Mouse (Mus musculus) lung, embryonic 16.5 days (tissue): ENCODE results near the gene Cdkal1. TPM values are rescaled to one million over a fixed set of nuclear protein-coding genes. Genes with fewer than 3 reads are reported as not detected.

ENCODE experiments used
- ATAC-seq: fragments of 200-750 bp; cut with Nextera tagmentation; 2 replicates; pipeline ENCODE4 v1.8.0; 2017; ENCODE audit warnings: low read depth, mild to moderate bottlenecking, moderate library complexity
- H3K27ac ChIP-seq: fragments of 300-500 bp; sonication (generic); 2 replicates; pipeline ENCODE4 v1.5.1; 2014; ENCODE audit warnings: mild to moderate bottlenecking, control low read depth, low read length
- H3K27me3 ChIP-seq: fragments of 300-500 bp; sonication (generic); 2 replicates; pipeline ENCODE4 v1.6.1; 2014; ENCODE audit warnings: low read depth, low read length, mixed read lengths; ENCODE audit not compliant: control insufficient read depth, insufficient read depth
- H3K36me3 ChIP-seq: fragments of 300-500 bp; sonication (generic); 2 replicates; pipeline ENCODE4 v1.6.1; 2014; ENCODE audit warnings: low read length; ENCODE audit not compliant: control insufficient read depth, insufficient read depth
- H3K4me1 ChIP-seq: fragments of 300-500 bp; sonication (generic); replicated peaks from 2 replicates; pipeline ENCODE4 v1.6.1; 2014; ENCODE audit warnings: low read length, mixed read lengths; ENCODE audit not compliant: control insufficient read depth, insufficient read depth
- H3K4me2 ChIP-seq: fragments of 300-500 bp; sonication (generic); 2 replicates; pipeline ENCODE4 v1.6.1; 2014; ENCODE audit warnings: low read depth, low read length, control low read depth
- H3K4me3 ChIP-seq: fragments of 300-500 bp; sonication (generic); 2 replicates; pipeline ENCODE4 v1.5.1; 2014; ENCODE audit warnings: mild to moderate bottlenecking, low read length, control low read depth
- H3K9ac ChIP-seq: fragments of 300-500 bp; sonication (generic); 2 replicates; pipeline ENCODE4 v1.6.1; 2014; ENCODE audit warnings: low read length, control low read depth
- H3K9me3 ChIP-seq: fragments of 300-500 bp; sonication (generic); 2 replicates; pipeline ENCODE4 v1.6.1; 2016; ENCODE audit warnings: low read length; ENCODE audit not compliant: control insufficient read depth
- WGBS: fragments of 180-500 bp; shearing (Covaris S2); extraction: QIAGEN DNeasy Blood & Tissue Kit; methylation state at CpG from one replicate; pipeline ENCODE4 v1.1.7; 2014; 5-methylcytosine and 5-hydroxymethylcytosine counted together
- polyA plus RNA-seq: library from polyadenylated mRNA; unstranded; fragments of >200 nt; fragmentation: Nextera tagmentation; extraction: Ambion mirVana; gene quantifications from 2 replicates; pipeline ENCODE4 v1.2.1, GENCODE M21; 2015

Cdkal1 gene
- polyA plus RNA-seq, 1 experiment from 2014 or later: 32.1 TPM

GRCm38 (mm10) chr13:29779116-29779515, 76.4 kb downstream of the Cdkal1 start:
- Histone ChIP-seq H3K4me3 (no peak overlapping the region), H3K4me2 (no peak overlapping the region), H3K4me1 (peaks cover 16% of the 10 kb centered on the region), H3K36me3 (no peaks in the 10 kb centered on the region), H3K27ac (no peak overlapping the region), H3K27me3 (no peaks in the 10 kb centered on the region), H3K9ac (no peak overlapping the region), H3K9me3 (no peaks in the 10 kb centered on the region)
- WGBS: 64% methylated on average over 5 of the region's 5 CpGs
- no peak for ATAC-seq

DNA sequence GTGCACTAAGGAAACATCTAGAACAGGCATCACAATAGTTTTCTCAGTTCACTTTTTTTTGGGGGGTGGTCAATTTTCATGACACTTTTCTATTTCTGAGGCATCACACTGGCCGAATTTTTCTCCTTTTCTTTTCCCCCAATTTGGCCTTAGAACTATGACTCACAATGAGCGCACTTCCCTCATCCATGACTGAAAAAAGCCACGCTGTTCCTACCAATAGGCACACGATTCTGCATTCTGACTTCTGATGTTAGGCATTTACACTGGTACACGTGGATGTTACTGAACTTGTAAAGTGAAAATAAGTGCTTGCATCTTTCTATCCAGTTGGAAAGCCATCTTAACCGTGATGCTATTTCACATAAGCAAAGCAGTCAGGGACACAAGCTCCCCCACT, 77.3 kb downstream of the Cdkal1 start:
- no peak for ATAC-seq
- no peaks in the 10 kb centered on the region for H3K9me3 ChIP-seq
- H3K27me3 ChIP-seq: no peaks in the 10 kb centered on the region
- peaks cover 22% of the 10 kb centered on the region for H3K4me1 ChIP-seq
- no peak overlapping the region for H3K4me3 ChIP-seq
- no peak overlapping the region for H3K27ac ChIP-seq
- no peak overlapping the region for H3K9ac ChIP-seq
- whole genome bisulfite sequencing: 78% methylated on average over 6 of the region's 6 CpGs
- H3K36me3 ChIP-seq: no peaks in the 10 kb centered on the region
- H3K4me2 ChIP-seq: no peak overlapping the region

- H3K4me1 ChIP-seq: peaks cover 16% of the 10 kb centered on the region
- no peak overlapping the region for H3K4me2 ChIP-seq
- WGBS: 54% methylated on average over 4 of the region's 4 CpGs
- H3K4me3 ChIP-seq: no peak overlapping the region
- H3K9ac ChIP-seq: no peak overlapping the region
- H3K27ac ChIP-seq: no peak overlapping the region
- H3K9me3 ChIP-seq: no peaks in the 10 kb centered on the region
- no peak for ATAC-seq
- H3K27me3 ChIP-seq: no peaks in the 10 kb centered on the region
- no peaks in the 10 kb centered on the region for H3K36me3 ChIP-seq
Observed at GRCm38 (mm10) chr13:29777225-29777624, 78.2 kb downstream of the Cdkal1 start.

DNA sequence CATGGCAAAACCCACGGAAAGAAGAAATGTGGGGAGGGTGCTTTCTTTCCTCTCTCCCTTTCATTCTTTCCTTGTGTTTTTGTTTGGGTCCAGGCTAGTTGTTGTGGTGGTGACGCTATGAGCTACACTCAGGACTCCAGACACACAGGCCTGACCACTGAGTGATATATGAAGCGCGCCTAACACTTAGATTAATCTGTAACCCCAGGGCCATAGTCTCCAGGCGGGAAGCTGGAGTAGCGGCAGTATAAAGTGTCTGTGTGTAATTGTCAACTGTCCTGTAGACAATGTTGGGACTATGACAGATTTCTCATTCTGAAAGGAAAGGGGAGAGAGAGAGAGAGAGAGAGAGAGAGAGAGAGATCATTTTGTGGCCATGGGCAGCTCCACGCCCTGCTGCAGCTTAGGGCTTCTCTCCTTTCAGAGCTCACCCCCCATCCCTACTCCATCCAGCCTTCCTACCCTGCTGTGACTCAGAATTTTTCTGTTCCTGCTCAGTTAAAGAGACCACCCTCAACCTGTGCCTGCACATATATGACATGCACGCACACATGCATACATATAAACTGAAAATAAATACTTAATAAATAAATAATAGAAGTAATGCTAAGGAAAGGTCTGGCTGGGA, 79.8 kb downstream of the Cdkal1 start:
- Histone ChIP-seq H3K9me3 (no peaks in the 10 kb centered on the region), H3K9ac (no peak overlapping the region), H3K4me2 (no peak overlapping the region), H3K27me3 (no peaks in the 10 kb centered on the region), H3K36me3 (no peaks in the 10 kb centered on the region), H3K4me1 (peaks cover 7% of the 10 kb centered on the region), H3K4me3 (no peak overlapping the region), H3K27ac (no peak overlapping the region)
- no peak for ATAC-seq
- 71% methylated on average over 8 of the region's 8 CpGs for WGBS

GRCm38 (mm10) chr13:29773563-29773962, 81.9 kb downstream of the Cdkal1 start:
- H3K27ac ChIP-seq: no peak overlapping the region
- peaks cover 23% of the 10 kb centered on the region for H3K4me1 ChIP-seq
- H3K9me3 ChIP-seq: no peaks in the 10 kb centered on the region
- H3K4me3 ChIP-seq: no peak overlapping the region
- H3K36me3 ChIP-seq: no peaks in the 10 kb centered on the region
- WGBS: 10% methylated on average over 6 of the region's 6 CpGs
- H3K27me3 ChIP-seq: no peaks in the 10 kb centered on the region
- no peak overlapping the region for H3K4me2 ChIP-seq
- peak; percentile 15; the same call in 1 of the 2 replicates for ATAC-seq
- H3K9ac ChIP-seq: no peak overlapping the region

DNA sequence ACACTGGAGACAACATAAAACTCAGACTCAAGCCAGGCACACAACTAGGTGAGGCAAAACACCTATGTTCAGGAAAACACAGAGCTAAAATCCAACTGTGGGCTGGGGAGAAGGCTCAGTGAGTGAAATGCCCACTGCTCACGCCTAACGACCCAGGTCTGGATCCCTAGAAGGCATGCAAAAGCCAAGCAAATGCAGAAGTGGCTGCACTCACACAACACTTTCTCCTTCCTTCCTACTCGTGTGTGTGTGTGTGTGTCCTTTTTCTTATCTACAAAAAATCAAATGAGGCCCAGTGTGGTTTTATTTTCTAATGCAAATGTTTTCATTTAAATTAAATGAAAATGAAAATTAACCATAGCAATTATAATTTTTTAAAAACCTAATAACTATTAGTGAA, 82.5 kb downstream of the Cdkal1 start:
- Histone ChIP-seq H3K9me3 (no peaks in the 10 kb centered on the region), H3K36me3 (no peaks in the 10 kb centered on the region), H3K27ac (no peak overlapping the region), H3K4me3 (no peak overlapping the region), H3K4me2 (no peak overlapping the region), H3K4me1 (peaks cover 29% of the 10 kb centered on the region), H3K9ac (no peak overlapping the region), H3K27me3 (no peaks in the 10 kb centered on the region)
- WGBS: 46% methylated on average over 3 of the region's 3 CpGs
- no peak for ATAC-seq

DNA sequence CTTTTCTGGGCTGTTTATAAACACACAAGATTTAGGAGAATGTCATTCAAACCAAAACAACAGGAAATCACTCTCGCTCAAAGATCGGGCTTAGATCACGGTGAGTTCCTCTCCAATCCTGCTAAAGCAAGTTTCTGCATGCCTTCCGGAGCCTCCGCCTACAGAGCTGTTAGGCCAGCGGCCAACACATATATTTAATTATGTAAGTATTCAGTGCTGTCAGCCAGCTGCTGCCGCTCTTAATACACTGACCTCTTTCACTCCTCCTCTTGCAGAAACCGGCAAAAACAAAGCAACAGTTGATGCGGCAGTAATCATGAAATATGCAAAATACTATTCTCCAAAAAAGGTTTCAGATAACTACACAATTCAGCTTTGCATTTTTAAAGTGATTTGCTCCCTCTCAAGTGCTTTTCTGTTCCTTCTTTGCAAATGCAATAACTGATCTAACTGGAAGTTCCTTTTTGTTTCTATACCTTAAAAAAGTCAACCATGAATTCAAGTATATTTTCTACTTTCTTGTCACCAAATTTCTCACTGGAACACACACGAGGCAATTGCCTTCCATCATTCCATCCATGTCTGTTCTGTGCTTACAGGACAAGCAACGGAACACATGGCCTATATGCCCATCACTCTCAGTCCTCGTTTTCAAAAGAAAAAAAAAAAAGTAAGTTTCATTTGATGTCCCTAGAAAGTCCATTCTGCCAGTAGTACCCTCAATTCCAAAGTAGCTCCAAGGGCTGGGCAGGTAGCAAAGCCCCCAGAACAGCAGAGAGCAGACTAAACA, 85.6 kb downstream of the Cdkal1 start:
- Histone ChIP-seq H3K4me1 (peaks cover 35% of the 10 kb centered on the region), H3K9ac (no peak overlapping the region), H3K4me2 (peak overlapping the region; percentile 37), H3K27me3 (no peaks in the 10 kb centered on the region), H3K9me3 (no peaks in the 10 kb centered on the region), H3K4me3 (peak overlapping the region; percentile 10; the same call in 1 of the 2 replicates), H3K36me3 (no peaks in the 10 kb centered on the region), H3K27ac (peak overlapping the region; percentile 69)
- peak; percentile 93 for ATAC-seq
- WGBS: 8% methylated on average over 12 of the region's 12 CpGs

GRCm38 (mm10) chr13:29768104-29768503, 87.4 kb downstream of the Cdkal1 start:
- H3K9ac ChIP-seq: no peak overlapping the region
- H3K27me3 ChIP-seq: no peaks in the 10 kb centered on the region
- 45% methylated on average over 1 of the region's 1 CpGs for WGBS
- no peak overlapping the region for H3K4me3 ChIP-seq
- no peak for ATAC-seq
- no peaks in the 10 kb centered on the region for H3K36me3 ChIP-seq
- H3K4me2 ChIP-seq: no peak overlapping the region
- no peaks in the 10 kb centered on the region for H3K9me3 ChIP-seq
- H3K4me1 ChIP-seq: peaks cover 30% of the 10 kb centered on the region
- no peak overlapping the region for H3K27ac ChIP-seq

DNA sequence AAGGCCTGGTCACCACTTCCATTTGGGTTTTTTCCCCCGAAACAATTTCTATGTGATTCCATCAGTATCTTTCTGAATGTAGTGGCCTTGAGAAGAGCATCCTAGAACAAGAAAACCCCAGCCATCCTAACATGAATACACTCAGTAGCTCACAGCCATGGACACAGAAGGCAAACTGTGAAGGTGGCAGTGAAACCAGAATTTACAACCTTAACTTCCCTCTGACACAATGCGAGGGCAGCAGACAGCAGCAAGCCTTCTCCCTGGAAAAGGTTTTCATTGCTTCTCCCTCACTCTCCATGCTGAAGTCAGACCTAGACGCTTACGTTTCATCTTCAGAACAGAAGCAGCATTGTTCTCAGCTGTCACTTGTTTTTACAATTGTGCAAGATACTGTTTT, 87.9 kb downstream of the Cdkal1 start:
- peaks cover 30% of the 10 kb centered on the region for H3K4me1 ChIP-seq
- H3K27me3 ChIP-seq: no peaks in the 10 kb centered on the region
- no peak overlapping the region for H3K27ac ChIP-seq
- H3K9ac ChIP-seq: no peak overlapping the region
- no peaks in the 10 kb centered on the region for H3K9me3 ChIP-seq
- H3K4me2 ChIP-seq: no peak overlapping the region
- H3K4me3 ChIP-seq: no peak overlapping the region
- no peaks in the 10 kb centered on the region for H3K36me3 ChIP-seq
- 62% methylated on average over 4 of the region's 4 CpGs for WGBS
- ATAC-seq: no peak
